Mouse (Mus musculus) kidney, postnatal 14 days (tissue): ENCODE measurements at regions not wholly inside any gene's neighbourhood (a gene's known extent, or its start where the extent isn't known, plus 50 kb on each side); places are given as distances from the start of the nearest gene placed in this dataset.

Experiments used
- DNase-seq: peaks from one replicate; pipeline ENCODE4 v3.0.0; 2022; ENCODE audit warnings: mixed read lengths

DNA sequence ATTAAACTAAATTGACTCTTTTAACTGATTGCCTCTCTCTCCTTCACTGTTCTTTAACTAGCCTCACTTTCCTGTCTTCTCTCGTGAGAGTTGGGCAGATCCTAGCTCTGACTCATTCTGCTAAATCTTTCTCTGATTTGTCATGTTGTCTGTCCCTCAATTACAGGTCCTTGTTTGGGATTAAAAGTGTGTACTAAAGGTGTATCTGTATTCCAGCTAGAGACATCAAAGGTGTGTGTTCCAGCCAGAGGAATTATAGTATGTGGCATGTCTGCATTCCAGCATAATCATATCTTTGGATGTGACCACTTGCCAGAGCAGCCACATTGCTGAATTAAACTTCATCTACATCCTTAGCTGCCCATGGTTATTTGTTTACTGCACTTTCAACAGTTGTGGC, 167.5 kb upstream of the Fam83b start:
- no peak for DNase-seq

GRCm38 (mm10) chr9:76733812-76734211, 166.9 kb upstream of the Fam83b start:
- no peak for DNase-seq

DNA sequence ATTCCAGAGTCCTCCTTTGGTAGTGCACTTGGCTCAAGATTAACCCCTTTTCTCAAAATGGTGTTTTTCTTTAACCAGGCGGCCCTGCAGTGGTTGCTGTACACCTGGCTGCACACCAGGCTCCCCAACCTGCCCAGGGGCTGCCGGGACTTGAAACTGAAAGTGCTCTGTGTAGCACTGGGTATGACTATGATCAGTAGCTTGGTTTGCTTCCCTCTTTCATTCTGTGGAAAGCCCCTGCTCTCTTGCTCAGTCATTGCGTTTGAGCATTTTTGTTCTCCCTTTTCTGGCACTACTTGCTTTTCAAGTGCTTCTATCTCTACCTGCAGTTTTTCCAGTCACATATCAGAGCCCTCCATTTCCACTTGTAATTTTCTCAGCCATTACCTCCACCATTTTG, 156.0 kb upstream of the Fam83b start:
- no peak for DNase-seq

GRCm38 (mm10) chr9:76715852-76716251, 148.9 kb upstream of the Fam83b start:
- no peak for DNase-seq

DNA sequence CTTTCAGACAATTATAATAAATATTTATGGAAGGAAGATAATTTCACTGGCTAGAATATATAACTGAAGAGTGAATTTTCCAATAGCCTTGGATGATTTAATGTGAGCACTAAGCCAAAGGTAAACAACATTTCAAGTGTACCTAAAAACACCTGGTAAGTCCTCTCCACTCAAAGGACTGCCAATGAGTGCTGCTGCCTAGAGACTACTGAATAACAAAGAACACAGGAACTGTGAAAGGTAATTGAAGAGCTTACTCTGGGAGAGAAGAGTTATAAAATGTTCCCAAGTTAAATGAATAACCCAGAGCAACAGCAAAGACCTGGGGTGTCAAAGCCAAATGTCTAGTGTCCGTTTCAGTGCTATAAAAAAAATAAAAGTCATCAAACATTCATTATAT, 139.5 kb upstream of the Fam83b start:
- no peak for DNase-seq

DNA sequence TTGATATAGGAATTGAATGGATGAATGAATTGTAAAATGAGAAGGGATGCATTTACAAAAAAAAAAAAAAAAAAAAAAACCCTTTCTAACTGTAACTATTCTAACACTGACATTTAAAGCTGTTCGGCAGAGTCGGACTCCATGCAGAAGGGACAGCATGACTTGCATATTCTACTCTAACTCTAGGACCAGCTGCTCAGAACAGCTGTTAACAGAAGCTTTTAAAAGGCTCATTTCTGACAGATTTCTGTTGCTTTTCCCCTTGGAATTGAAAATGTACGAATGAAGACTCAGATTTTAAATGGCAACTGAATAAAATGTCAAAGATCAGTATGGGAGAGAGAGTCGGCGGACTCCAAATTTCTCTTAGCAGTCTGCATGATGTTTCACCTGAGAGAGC, 138.9 kb upstream of the Fam83b start:
- no peak for DNase-seq

GRCm38 (mm10) chr9:76695547-76695946, 128.6 kb upstream of the Fam83b start:
- peak; percentile 25 for DNase-seq

DNA sequence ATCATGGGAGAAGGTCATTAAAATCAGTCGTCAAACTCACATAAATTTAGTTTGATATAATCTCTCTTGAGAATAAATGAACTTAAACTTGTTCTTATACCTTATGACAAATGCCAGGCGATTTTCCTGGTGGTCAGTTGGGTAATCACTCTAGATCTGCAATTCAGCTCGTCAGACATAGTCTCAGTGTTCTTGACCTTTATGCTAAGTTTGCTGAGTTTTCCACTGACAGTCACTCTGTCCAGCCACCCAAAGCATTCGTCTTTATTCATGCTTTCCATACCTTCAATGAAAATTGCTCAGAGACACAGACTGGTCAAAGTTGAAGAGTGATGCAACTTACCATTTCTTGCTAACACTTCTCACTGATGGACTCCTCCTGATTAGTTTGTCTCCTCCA, 126.1 kb upstream of the Fam83b start:
- no peak for DNase-seq

DNA sequence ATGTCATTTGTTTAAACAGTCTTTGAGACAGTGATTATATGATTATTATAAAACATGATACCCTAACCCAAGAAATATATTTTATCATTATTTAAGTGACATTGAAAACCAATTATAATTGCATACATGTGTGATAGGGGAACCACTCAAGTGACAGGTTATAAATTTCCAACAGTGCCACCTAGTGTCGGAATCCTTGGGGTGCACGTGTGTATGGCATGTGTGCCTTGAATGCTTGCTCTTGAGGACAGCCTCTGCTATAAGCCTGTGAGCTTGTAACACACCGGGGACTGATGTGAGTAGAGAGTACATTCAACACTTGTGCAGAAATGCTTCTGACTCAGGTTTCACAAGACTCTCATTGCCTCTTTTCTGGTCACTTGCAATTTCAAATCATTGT, 93.9 kb upstream of the Fam83b start:
- DNase-seq, result peak; percentile 52

GRCm38 (mm10) chr9:76659798-76660197, 92.9 kb upstream of the Fam83b start:
- no peak for DNase-seq

DNA sequence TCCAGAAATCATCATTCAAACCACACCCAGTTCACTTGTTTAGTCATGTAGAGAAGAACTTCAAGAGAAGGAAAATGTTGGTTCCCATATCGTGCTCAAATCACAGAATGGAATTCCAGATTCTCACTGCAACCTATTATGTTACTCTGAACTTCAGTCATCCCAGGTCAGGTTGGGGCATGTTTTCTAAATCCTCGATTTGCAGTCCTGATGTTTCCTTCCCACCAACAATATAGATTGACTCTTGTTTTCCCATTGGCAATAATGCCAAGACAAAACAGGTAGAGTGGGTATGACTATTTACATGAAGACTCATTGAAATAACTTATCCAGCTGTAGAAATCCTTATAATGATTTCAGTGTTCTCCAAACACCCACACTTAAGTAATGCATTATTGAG, 86.4 kb upstream of the Fam83b start:
- DNase-seq, result no peak

DNA sequence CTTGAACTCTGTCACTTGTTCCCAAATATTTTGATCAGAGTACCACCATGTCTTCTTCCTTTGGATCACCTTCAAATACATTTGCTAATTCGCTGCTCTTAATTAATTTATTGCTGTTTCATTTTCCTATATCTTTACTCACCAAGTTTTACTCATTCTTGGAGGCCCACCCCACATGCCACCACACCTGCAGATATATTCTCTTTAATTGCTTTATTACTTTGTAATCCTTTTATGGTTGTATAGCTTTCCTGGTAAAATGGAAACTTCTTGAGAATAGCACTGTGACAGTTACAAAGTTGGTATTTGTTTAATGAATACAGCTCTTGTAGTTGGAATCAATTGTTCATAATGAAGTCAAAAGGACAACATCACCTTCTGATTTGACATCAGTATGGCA, 82.6 kb upstream of the Fam83b start:
- no peak for DNase-seq

DNA sequence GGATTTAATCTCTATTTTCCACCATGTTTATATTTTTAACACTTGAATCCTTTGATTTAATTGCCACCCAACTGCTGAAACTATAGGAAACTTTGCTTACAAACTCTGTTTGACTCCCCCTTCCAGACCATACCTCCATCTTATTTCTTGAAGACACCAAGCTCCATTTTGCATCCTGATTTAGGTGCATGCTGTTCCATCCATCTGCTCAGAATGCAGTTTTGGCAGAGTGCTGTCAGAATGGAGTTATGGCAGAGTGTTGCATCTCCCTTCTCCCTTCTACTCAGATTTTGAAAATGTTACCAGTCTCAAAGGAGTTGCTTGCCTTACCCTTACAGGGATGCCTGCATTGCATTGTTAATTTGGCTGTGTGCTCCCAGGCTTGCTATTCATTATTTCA, 79.5 kb upstream of the Fam83b start:
- DNase-seq, result no peak
